Mouse (Mus musculus) liver, adult 2 months (tissue): ENCODE results near the gene Il22ra2. TPM values are rescaled to one million over a fixed set of nuclear protein-coding genes. Genes with fewer than 3 reads are reported as not detected.

Source experiments
- DNase-seq: peaks from one replicate; pipeline ENCODE4 v3.0.0-alpha.2; 2011; ENCODE audit warnings: low read depth, low spot score; ENCODE audit errors: extremely low read depth
- H3K27ac ChIP-seq: fragments of 200-500 bp; replicated peaks from 2 replicates; pipeline ENCODE4 v1.5.1; 2012; ENCODE audit warnings: low read depth, mild to moderate bottlenecking, control low read depth, inconsistent platforms, low read length; ENCODE audit not compliant: insufficient read depth
- H3K27me3 ChIP-seq: fragments of 200-500 bp; 2 replicates; pipeline ENCODE4 v1.6.1; 2012; ENCODE audit warnings: mild to moderate bottlenecking, moderate library complexity, low read length, inconsistent platforms; ENCODE audit not compliant: control insufficient read depth, insufficient read depth
- H3K36me3 ChIP-seq: fragments of 200-500 bp; 2 replicates; pipeline ENCODE4 v1.6.1; 2012; ENCODE audit warnings: low read length, inconsistent platforms; ENCODE audit not compliant: control insufficient read depth, insufficient read depth
- H3K4me1 ChIP-seq: fragments of 200-500 bp; 2 replicates; pipeline ENCODE4 v1.6.1; 2011; ENCODE audit warnings: low read length; ENCODE audit not compliant: control insufficient read depth, insufficient read depth
- H3K4me3 ChIP-seq: fragments of 200-500 bp; 2 replicates; pipeline ENCODE4 v1.5.1; 2011; ENCODE audit warnings: low read depth, mild to moderate bottlenecking, control low read depth, low read length, moderate library complexity; ENCODE audit not compliant: insufficient read depth
- H3K79me2 ChIP-seq: fragments of 200-500 bp; 2 replicates; pipeline ENCODE4 v1.6.1; 2012; ENCODE audit warnings: inconsistent platforms, mild to moderate bottlenecking, low read length, moderate library complexity; ENCODE audit not compliant: control insufficient read depth, insufficient read depth
- H3K9ac ChIP-seq: fragments of 200-500 bp; 2 replicates; pipeline ENCODE4 v1.6.1; 2012; ENCODE audit warnings: low read depth, mild to moderate bottlenecking, control low read depth, inconsistent platforms, low read length
- CTCF ChIP-seq: fragments of 200-500 bp; IDR thresholded peaks from 2 replicates; pipeline ENCODE4 v1.5.1; 2011; ENCODE audit warnings: low read depth, low read length, control low read depth
- POLR2A ChIP-seq: fragments of 200-500 bp; IDR thresholded peaks from 2 replicates; pipeline ENCODE4 v1.6.1; 2011; ENCODE audit warnings: low read length, control low read depth; ENCODE audit not compliant: insufficient read depth; ENCODE audit errors: extremely low read depth
- WGBS: fragments of 180-500 bp; shearing (Covaris S2); methylation state at CpG from one replicate; pipeline ENCODE4 v1.1.7; 2018; 5-methylcytosine and 5-hydroxymethylcytosine counted together
- polyA plus RNA-seq: library from polyadenylated mRNA; depleted of rRNA; stranded (reverse); fragments of >200 nt; gene quantifications from 2 replicates; pipeline ENCODE4 v1.2.3, GENCODE M21; 2012
- total RNA-seq: library from RNA; depleted of rRNA; stranded (reverse); fragments of >200 nt; gene quantifications from 2 replicates; pipeline ENCODE4 v1.2.3, GENCODE M21; 2014

The Il22ra2 gene
- total and polyA plus RNA-seq, 2 experiments, result not detected

GRCm38 (mm10) chr10:19594201-19594905 lies 27.4 kb upstream of the Il22ra2 start:
- Histone ChIP-seq H3K36me3 (peaks cover 8% of the 10 kb centered on the region; the same call in 1 of the 2 replicates), H3K4me1 (peaks cover 10% of the 10 kb centered on the region), H3K27ac (0 out of 2 replicates have a peak overlapping the region, but pooled peaks have one; percentile 20), H3K79me2 (peaks cover 11% of the 10 kb centered on the region; the same call in 1 of the 2 replicates), H3K27me3 (no peaks in the 10 kb centered on the region), H3K9ac (peak overlapping the region; percentile 6), H3K4me3 (peak overlapping the region; percentile 24; the same call in 1 of the 2 replicates)
- no peak for DNase-seq
- 31% methylated on average over 3 of the region's 3 CpGs for WGBS
- no peak for TF ChIP-seq CTCF
- TF ChIP-seq POLR2A, result no peak

- TF ChIP-seq POLR2A (no peak), CTCF (no peak)
- H3K9ac ChIP-seq, result no peak overlapping the region
- no peak overlapping the region for H3K4me3 ChIP-seq
- no peak for DNase-seq
- peaks cover 11% of the 10 kb centered on the region; the same call in 1 of the 2 replicates for H3K79me2 ChIP-seq
- H3K27ac ChIP-seq, result no peak overlapping the region
- H3K4me1 ChIP-seq, result peaks cover 12% of the 10 kb centered on the region
- WGBS, result 75% methylated on average over 4 of the region's 4 CpGs
- peaks cover 18% of the 10 kb centered on the region for H3K36me3 ChIP-seq
- H3K27me3 ChIP-seq, result no peaks in the 10 kb centered on the region
Observed at GRCm38 (mm10) chr10:19596866-19597265, 24.9 kb upstream of the Il22ra2 start.

- Histone ChIP-seq H3K27ac (no peak overlapping the region), H3K9ac (no peak overlapping the region), H3K79me2 (peaks cover 11% of the 10 kb centered on the region; the same call in 1 of the 2 replicates), H3K4me1 (peaks cover 9% of the 10 kb centered on the region), H3K4me3 (no peak overlapping the region), H3K27me3 (no peaks in the 10 kb centered on the region), H3K36me3 (peaks cover 26% of the 10 kb centered on the region)
- TF ChIP-seq CTCF (no peak), POLR2A (no peak)
- peak; percentile 63 for DNase-seq
- 37% methylated on average over 11 of the region's 11 CpGs for WGBS
Observed at GRCm38 (mm10) chr10:19598091-19598490, 23.7 kb upstream of the Il22ra2 start.

GRCm38 (mm10) chr10:19599331-19600092 lies 22.3 kb upstream of the Il22ra2 start:
- TF ChIP-seq POLR2A (no peak), CTCF (no peak)
- Histone ChIP-seq H3K4me1 (peaks cover 4% of the 10 kb centered on the region; the same call in 1 of the 2 replicates), H3K9ac (no peak overlapping the region), H3K79me2 (peaks cover 6% of the 10 kb centered on the region; the same call in 1 of the 2 replicates), H3K27me3 (no peaks in the 10 kb centered on the region), H3K4me3 (no peak overlapping the region), H3K36me3 (peaks cover 36% of the 10 kb centered on the region), H3K27ac (no peak overlapping the region)
- WGBS, result 67% methylated on average over 6 of the region's 6 CpGs
- DNase-seq, result no peak

GRCm38 (mm10) chr10:19600093-19600420 lies 21.7 kb upstream of the Il22ra2 start:
- Histone ChIP-seq H3K36me3 (peaks cover 41% of the 10 kb centered on the region), H3K79me2 (peaks cover 6% of the 10 kb centered on the region; the same call in 1 of the 2 replicates)
- TF ChIP-seq POLR2A (no peak), CTCF (no peak)

More at GRCm38 (mm10) chr10:19600093-19600420, 21.7 kb upstream of the Il22ra2 start:
- Histone ChIP-seq H3K27me3 (no peaks in the 10 kb centered on the region), H3K4me3 (no peak overlapping the region), H3K9ac (no peak overlapping the region), H3K27ac (no peak overlapping the region), H3K4me1 (peaks cover 4% of the 10 kb centered on the region; the same call in 1 of the 2 replicates)
- WGBS, result 71% methylated on average over 3 of the region's 3 CpGs
- DNase-seq, result no peak
